Comparison of ENCODE assay signal across 19 mouse cellular contexts in the genomic region with DNA sequence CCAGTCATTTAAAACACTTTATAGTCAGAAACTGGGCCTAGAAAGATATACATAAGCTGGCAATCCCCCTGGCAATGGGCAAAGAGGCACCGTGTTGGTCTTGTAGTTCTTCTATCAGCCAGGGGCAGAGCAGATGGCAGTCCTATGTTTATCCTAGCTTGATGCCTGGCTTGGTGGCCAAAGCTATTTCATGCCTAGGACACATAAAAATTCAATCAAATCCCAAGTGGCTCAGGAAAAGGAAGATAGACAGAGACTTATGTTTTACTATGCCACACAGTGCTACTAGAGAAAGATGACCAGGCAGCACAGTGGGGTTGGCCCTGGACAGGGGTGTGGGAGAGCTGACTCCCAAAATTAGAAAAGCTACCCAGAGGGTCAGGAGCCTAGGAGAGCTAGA.
DNase-seq lines count a peak whose midpoint lies in the region; ATAC-seq and TF ChIP-seq lines count a peak whose summit lies in the region.
"Had no signal": no experiment of that assay in that cellular context is flagged by ENCODE, and none has a peak within 500 bp of the region (broad histone marks: within the 10 kb centered on the region; RNA-seq: fewer than 3 reads in every experiment).

No protein-coding gene starts in this region.

- no peak overlapping the region for H3K27ac ChIP-seq in forebrain, postnatal 0 days (ENCODE audit: low read depth, low read length)
- no peak overlapping the region for H3K27ac ChIP-seq in forebrain, embryonic 10.5 days
- no peak overlapping the region for H3K27ac ChIP-seq in midbrain, embryonic 11.5 days (ENCODE audit: low read depth, low read length)
- H3K27ac ChIP-seq in midbrain, embryonic 14.5 days (replicated peaks; ENCODE audit: low read depth, low read length), result no peak overlapping the region
- H3K27ac ChIP-seq: embryonic facial prominence, embryonic 13.5 days; forebrain, embryonic 13.5 days; hindbrain, embryonic 15.5 days had no signal

- 66% methylated on average over 1 of the region's 1 CpGs for WGBS in forebrain, postnatal 0 days
- WGBS in forebrain, embryonic 10.5 days, result 91% methylated on average over 1 of the region's 1 CpGs
- WGBS in midbrain, embryonic 11.5 days, result 94% methylated on average over 1 of the region's 1 CpGs
- 85% methylated on average over 1 of the region's 1 CpGs for WGBS in midbrain, embryonic 14.5 days

- no peaks in the 10 kb centered on the region for H3K27me3 ChIP-seq in forebrain, postnatal 0 days (ENCODE audit: insufficient read depth, low read length)
- H3K27me3 ChIP-seq in forebrain, embryonic 10.5 days (ENCODE audit: poor library complexity, severe bottlenecking), result no peaks in the 10 kb centered on the region
- H3K27me3 ChIP-seq in midbrain, embryonic 11.5 days (ENCODE audit: control insufficient read depth, insufficient read depth, low read length), result no peaks in the 10 kb centered on the region
- H3K27me3 ChIP-seq in midbrain, embryonic 14.5 days (ENCODE audit: control insufficient read depth, insufficient read depth, low read length), result no peaks in the 10 kb centered on the region
- H3K27me3 ChIP-seq: embryonic facial prominence, embryonic 13.5 days; forebrain, embryonic 13.5 days; heart, embryonic 12.5 days; hindbrain, embryonic 15.5 days had no signal

- no peak overlapping the region for H3K4me2 ChIP-seq in forebrain, postnatal 0 days (ENCODE audit: low read depth)
- no peak overlapping the region for H3K4me2 ChIP-seq in midbrain, embryonic 11.5 days
- H3K4me2 ChIP-seq in midbrain, embryonic 14.5 days (ENCODE audit: low read length), result no peak overlapping the region
- H3K4me2 ChIP-seq: embryonic facial prominence, embryonic 13.5 days; forebrain, embryonic 13.5 days; heart, embryonic 12.5 days; hindbrain, embryonic 15.5 days had no signal

- H3K4me1 ChIP-seq in forebrain, postnatal 0 days (ENCODE audit: insufficient read depth), result 0 out of 2 replicates have a peak, but pooled peaks cover 3% of the 10 kb centered on the region
- peaks cover 6% of the 10 kb centered on the region for H3K4me1 ChIP-seq in forebrain, embryonic 10.5 days
- no peaks in the 10 kb centered on the region for H3K4me1 ChIP-seq in midbrain, embryonic 11.5 days (ENCODE audit: control insufficient read depth, insufficient read depth, low read length)
- no peaks in the 10 kb centered on the region for H3K4me1 ChIP-seq in midbrain, embryonic 14.5 days (ENCODE audit: control insufficient read depth, insufficient read depth, low read length)
- H3K4me1 ChIP-seq: embryonic facial prominence, embryonic 13.5 days; forebrain, embryonic 13.5 days; heart, embryonic 12.5 days; hindbrain, embryonic 15.5 days had no signal

- H3K9me3 ChIP-seq in forebrain, postnatal 0 days (ENCODE audit: low read length), result no peaks in the 10 kb centered on the region
- H3K9me3 ChIP-seq in forebrain, embryonic 10.5 days, result no peaks in the 10 kb centered on the region
- H3K9me3 ChIP-seq in midbrain, embryonic 11.5 days (ENCODE audit: control insufficient read depth, low read length), result no peaks in the 10 kb centered on the region
- no peaks in the 10 kb centered on the region for H3K9me3 ChIP-seq in midbrain, embryonic 14.5 days (ENCODE audit: control insufficient read depth, low read length)
- H3K9me3 ChIP-seq: embryonic facial prominence, embryonic 13.5 days; forebrain, embryonic 13.5 days; heart, embryonic 12.5 days; hindbrain, embryonic 15.5 days had no signal

- no peak overlapping the region for H3K4me3 ChIP-seq in forebrain, postnatal 0 days (ENCODE audit: low read depth, low read length)
- no peak overlapping the region for H3K4me3 ChIP-seq in forebrain, embryonic 10.5 days
- H3K4me3 ChIP-seq in midbrain, embryonic 11.5 days (ENCODE audit: low read depth, low read length), result no peak overlapping the region
- H3K4me3 ChIP-seq in midbrain, embryonic 14.5 days (replicated peaks; ENCODE audit: low read depth, low read length), result no peak overlapping the region
- H3K4me3 ChIP-seq: embryonic facial prominence, embryonic 13.5 days; erythroblast, embryonic 14.5 days; forebrain, embryonic 13.5 days; heart, embryonic 12.5 days; hindbrain, embryonic 15.5 days had no signal

- peak; percentile 53 for ATAC-seq in forebrain, postnatal 0 days
- ATAC-seq in midbrain, embryonic 11.5 days (ENCODE audit: low FRiP score), result no peak
- ATAC-seq in midbrain, embryonic 14.5 days (ENCODE audit: low FRiP score, low TSS enrichment), result no peak; the same call in 1 of the 2 replicates
- ATAC-seq in megakaryocyte progenitor cell, adult 5-6 weeks (replicated peaks; ENCODE audit: poor library complexity), result no peak

- no peaks in the 10 kb centered on the region for H3K36me3 ChIP-seq in forebrain, postnatal 0 days (ENCODE audit: insufficient read depth)
- H3K36me3 ChIP-seq in forebrain, embryonic 10.5 days (replicated peaks), result no peaks in the 10 kb centered on the region
- no peaks in the 10 kb centered on the region for H3K36me3 ChIP-seq in midbrain, embryonic 11.5 days (ENCODE audit: control insufficient read depth, insufficient read depth, low read length)
- no peaks in the 10 kb centered on the region for H3K36me3 ChIP-seq in midbrain, embryonic 14.5 days (ENCODE audit: control insufficient read depth, insufficient read depth, low read length)
- H3K36me3 ChIP-seq: embryonic facial prominence, embryonic 13.5 days; heart, embryonic 12.5 days; hindbrain, embryonic 15.5 days had no signal

- TF ChIP-seq CTCF in forebrain, postnatal 0 days (IDR thresholded peaks at IDR 0.05; ENCODE audit: low read depth), result no peak

- no peak overlapping the region for H3K9ac ChIP-seq in forebrain, postnatal 0 days
- H3K9ac ChIP-seq in midbrain, embryonic 11.5 days (ENCODE audit: low read length), result no peak overlapping the region
- no peak overlapping the region for H3K9ac ChIP-seq in midbrain, embryonic 14.5 days (replicated peaks; ENCODE audit: low read length)
- H3K9ac ChIP-seq: embryonic facial prominence, embryonic 13.5 days; forebrain, embryonic 13.5 days; heart, embryonic 12.5 days; hindbrain, embryonic 15.5 days had no signal

- peak; percentile 6 for DNase-seq in forebrain, postnatal 0 days
- no peak for DNase-seq in forebrain, embryonic 10.5 days (ENCODE audit: extremely low spot score, low spot score)
- peak; percentile 65 for DNase-seq in midbrain, embryonic 11.5 days (ENCODE audit: low spot score, missing footprints)
- no peak for DNase-seq in midbrain, embryonic 14.5 days
- DNase-seq in cerebellum, adult 11 months, result peak; percentile 54
- peak; percentile 82 for DNase-seq in cerebellum, adult 9-11 months
- DNase-seq in right cerebral cortex, adult 2 months (ENCODE audit: low spot score in 2 of 2), result no peak
- DNase-seq: adrenal gland, postnatal 10 days; gastrocnemius, postnatal 14 days; heart, adult 18-20 months; heart, postnatal 10 days; kidney, adult 8-10 months; kidney, postnatal 14 days had no signal

Comparison
In these comparisons a context has a peak if more than half of its experiments do, and no peak if none do; other contexts are left out.
1. DNase-seq: peak in forebrain, postnatal 0 days (single experiment), midbrain, embryonic 11.5 days (single experiment), cerebellum, adult 11 months (single experiment) and cerebellum, adult 9-11 months (single experiment); none in forebrain, embryonic 10.5 days (single experiment), midbrain, embryonic 14.5 days (single experiment) and right cerebral cortex, adult 2 months (0 of 2).